Mouse (Mus musculus) embryonic stem cell, embryonic (primary cell): Measurements from ENCODE around the gene Pan2.

Source experiments
- CTCF ChIA-PET, 4 experiments: fragments of 300-600 bp in 2 of 4; fragments of 350-600 bp in 2 of 4; sonication (Branson Sonifier 250); formaldehyde crosslinking; loops; one replicate each; lab custom pipeline; 2022; ENCODE audit warnings: inconsistent platforms in 2 of 4; lab: Charles Lee
- POLR2A ChIA-PET, 4 experiments: fragments of 300-600 bp in 2 of 4; fragments of 350-600 bp in 2 of 4; sonication (Branson Sonifier 250); formaldehyde crosslinking; loops; one replicate each; lab custom pipeline; 2022; ENCODE audit warnings: antibody characterized with exemption in 4 of 4, inconsistent platforms in 1 of 4; lab: Charles Lee

The Pan2 gene

GRCm38 (mm10) chr10:128336597-128336996 lies 33.5 kb downstream of the Pan2 start:
- ChIA-PET POLR2A (interaction anchor here (0.6 to 14.1 kb wide), 28 partner anchors 8 to 302 kb away, joined by 3 to 252 read pairs (median 4); partner anchors contain the start of genes Cnpy2 (in 3 of the 4), Pan2 (in 2 of the 4), Zc3h10 (in 2 of the 4) and Gls2 (in 1 of the 4)), CTCF (interaction anchor here in 2 of 4 experiments (0.8 to 1.2 kb wide), 4 partner anchors 9 to 75 kb away, joined by 3 read pairs; partner anchors contain the start of genes Nabp2 (in 1 of the 2) and Rnf41 (in 1 of the 2))

- ChIA-PET POLR2A (interaction anchor here (0.5 to 14.1 kb wide), 60 partner anchors 9 to 676 kb away, joined by 3 to 252 read pairs (median 4); partner anchors contain the start of genes Cnpy2 (in 3 of the 4), Pa2g4 (in 3 of the 4), Zc3h10 (in 3 of the 4) and Nabp2 (in 2 of the 4)), CTCF (interaction anchor here in 2 of 4 experiments (0.7 to 2.1 kb wide), 8 partner anchors 11 to 74 kb away, joined by 3 to 7 read pairs (median 4); partner anchors contain the start of genes Cnpy2 (in 1 of the 2), Nabp2 (in 1 of the 2) and Rnf41 (in 1 of the 2))
Observed at GRCm38 (mm10) chr10:128337306-128338181, 34.4 kb downstream of the Pan2 start, which contains the start of gene Cs. Gene Cs (plus strand): TSS chr10:128337734.

GRCm38 (mm10) chr10:128338415-128338814 lies 35.3 kb downstream of the Pan2 start:
- ChIA-PET CTCF (interaction anchor here in 2 of 4 experiments (0.7 to 2.1 kb wide), 9 partner anchors 12 to 662 kb away, joined by 3 to 7 read pairs (median 3); partner anchors contain the start of genes Cnpy2 (in 1 of the 2), Nabp2 (in 1 of the 2) and Rnf41 (in 1 of the 2)), POLR2A (interaction anchor here (0.5 to 14.1 kb wide), 51 partner anchors 9 to 676 kb away, joined by 3 to 252 read pairs (median 4); partner anchors contain the start of genes Cnpy2 (in 3 of the 4), Zc3h10 (in 3 of the 4), Nabp2 (in 2 of the 4) and Pa2g4 (in 2 of the 4))

GRCm38 (mm10) chr10:128338948-128339347 lies 35.8 kb downstream of the Pan2 start:
- ChIA-PET POLR2A (interaction anchor here in 2 of 4 experiments (0.6 to 14.1 kb wide), 25 partner anchors 12 to 557 kb away, joined by 3 to 252 read pairs (median 7); partner anchors contain the start of genes Cnpy2 (in 2 of the 2), Nabp2 (in 2 of the 2), Pan2 (in 2 of the 2) and Rnf41 (in 2 of the 2)), CTCF (interaction anchor here in 2 of 4 experiments (0.7 to 2.1 kb wide), 5 partner anchors 17 to 662 kb away, joined by 3 to 7 read pairs (median 6); partner anchors contain the start of gene Cnpy2 (in 1 of the 2))

GRCm38 (mm10) chr10:128340257-128340656 lies 37.1 kb downstream of the Pan2 start:
- POLR2A ChIA-PET, result interaction anchor here in 3 of 4 experiments (0.6 to 14.1 kb wide), 20 partner anchors 10 to 579 kb away, joined by 3 to 252 read pairs (median 4); partner anchors contain the start of genes Cnpy2 (in 2 of the 3), Coq10a (in 2 of the 3), Nabp2 (in 1 of the 3) and Naca (in 1 of the 3)

GRCm38 (mm10) chr10:128343436-128343835 lies 40.3 kb downstream of the Pan2 start:
- CTCF ChIA-PET, result interaction anchor here in 2 of 4 experiments (0.7 kb wide), 3 partner anchors 96 to 293 kb away, joined by 5 to 14 read pairs (median 5); no protein-coding TSS in a partner anchor
- POLR2A ChIA-PET, result interaction anchor here in 3 of 4 experiments (0.8 to 14.1 kb wide), 7 partner anchors 15 to 289 kb away, joined by 3 to 252 read pairs (median 4); partner anchors contain the start of genes Cnpy2 (in 1 of the 3) and Coq10a (in 1 of the 3)

More at GRCm38 (mm10) chr10:128340257-128340656, 37.1 kb downstream of the Pan2 start:
- CTCF ChIA-PET, result interaction anchor here (0.5 to 1.4 kb wide), 13 partner anchors 9 to 259 kb away, joined by 3 to 8 read pairs (median 3); partner anchors contain the start of gene Stat2 (in 1 of the 4)

GRCm38 (mm10) chr10:128344568-128345275 lies 41.6 kb downstream of the Pan2 start:
- ChIA-PET CTCF (interaction anchor here (0.5 to 1.7 kb wide), 26 partner anchors 10 to 818 kb away, joined by 3 to 14 read pairs (median 4); partner anchors contain the start of genes Cnpy2 (in 1 of the 4), Coq10a (in 1 of the 4) and Myl6 (in 1 of the 4)), POLR2A (interaction anchor here (0.6 to 14.1 kb wide), 38 partner anchors 9 to 716 kb away, joined by 3 to 252 read pairs (median 5); partner anchors contain the start of genes Cnpy2 (in 3 of the 4), Coq10a (in 2 of the 4), Pan2 (in 2 of the 4) and Rnf41 (in 2 of the 4))

GRCm38 (mm10) chr10:128347541-128347940 lies 44.4 kb downstream of the Pan2 start:
- CTCF ChIA-PET, result interaction anchor here in 3 of 4 experiments (0.6 to 2.2 kb wide), 4 partner anchors 11 to 15 kb away, joined by 3 to 9 read pairs (median 4); no protein-coding TSS in a partner anchor
- POLR2A ChIA-PET, result interaction anchor here in 3 of 4 experiments (0.6 to 2.7 kb wide), 13 partner anchors 10 to 136 kb away, joined by 3 to 9 read pairs (median 3); partner anchors contain the start of genes Cs (in 2 of the 3), Cnpy2 (in 1 of the 3), Coq10a (in 1 of the 3) and Nabp2 (in 1 of the 3)

- POLR2A ChIA-PET, result interaction anchor here in 3 of 4 experiments (0.6 to 4.3 kb wide), 34 partner anchors 8 to 406 kb away, joined by 3 to 36 read pairs (median 4); partner anchors contain the start of genes Coq10a (in 3 of the 3), Cnpy2 (in 2 of the 3), Nabp2 (in 2 of the 3) and Rnf41 (in 2 of the 3)
- CTCF ChIA-PET, result interaction anchor here (0.5 to 3.0 kb wide), 72 partner anchors 8 to 304 kb away, joined by 3 to 38 read pairs (median 4); partner anchors contain the start of genes Coq10a (in 4 of the 4), Nabp2 (in 2 of the 4), Pan2 (in 2 of the 4) and Rnf41 (in 2 of the 4)
Observed at GRCm38 (mm10) chr10:128358796-128359195, 55.7 kb downstream of the Pan2 start.

GRCm38 (mm10) chr10:128359226-128359625 lies 56.1 kb downstream of the Pan2 start:
- CTCF ChIA-PET, result interaction anchor here (0.5 to 3.0 kb wide), 64 partner anchors 7 to 304 kb away, joined by 3 to 38 read pairs (median 4); partner anchors contain the start of genes Coq10a (in 4 of the 4), Myl6b (in 2 of the 4), Nabp2 (in 2 of the 4) and Pan2 (in 2 of the 4)
- POLR2A ChIA-PET, result interaction anchor here in 3 of 4 experiments (0.7 to 4.3 kb wide), 27 partner anchors 9 to 406 kb away, joined by 3 to 36 read pairs (median 4); partner anchors contain the start of genes Coq10a (in 3 of the 3), Cnpy2 (in 2 of the 3), Ankrd52 (in 1 of the 3) and Cs (in 1 of the 3)

- POLR2A ChIA-PET, result interaction anchor here (0.6 to 2.9 kb wide), 20 partner anchors 8 to 186 kb away, joined by 3 to 13 read pairs (median 4); partner anchors contain the start of genes Cnpy2 (in 2 of the 4), Ankrd52 (in 1 of the 4), Cs (in 1 of the 4) and Myl6 (in 1 of the 4)
- CTCF ChIA-PET, result interaction anchor here (0.6 to 1.5 kb wide), 15 partner anchors 9 to 535 kb away, joined by 3 to 8 read pairs (median 4); partner anchors contain the start of genes Cs (in 1 of the 4), Nabp2 (in 1 of the 4), Pa2g4 (in 1 of the 4) and Rnf41 (in 1 of the 4)
Observed at GRCm38 (mm10) chr10:128361836-128362235, 58.7 kb downstream of the Pan2 start.

GRCm38 (mm10) chr10:128362568-128362967 lies 59.4 kb downstream of the Pan2 start:
- ChIA-PET POLR2A (interaction anchor here in 3 of 4 experiments (0.6 to 2.9 kb wide), 16 partner anchors 10 to 185 kb away, joined by 3 to 13 read pairs (median 4); partner anchors contain the start of genes Ankrd52 (in 1 of the 3), Cnpy2 (in 1 of the 3), Pan2 (in 1 of the 3) and Zc3h10 (in 1 of the 3)), CTCF (interaction anchor here (0.6 to 1.5 kb wide), 19 partner anchors 8 to 534 kb away, joined by 3 to 13 read pairs (median 3); partner anchors contain the start of genes Cs (in 1 of the 4), Nabp2 (in 1 of the 4), Pa2g4 (in 1 of the 4) and Rnf41 (in 1 of the 4))

- POLR2A ChIA-PET, result interaction anchor here (0.5 to 7.1 kb wide), 55 partner anchors 9 to 1069 kb away, joined by 3 to 42 read pairs (median 6); partner anchors contain the start of genes Cnpy2 (in 3 of the 4), Nabp2 (in 3 of the 4), Pan2 (in 3 of the 4) and Rnf41 (in 3 of the 4)
- CTCF ChIA-PET, result interaction anchor here (0.5 to 4.6 kb wide), 12 partner anchors 8 to 1141 kb away, joined by 3 to 38 read pairs (median 4); partner anchors contain the start of gene Ankrd52 (in 1 of the 4)
Observed at GRCm38 (mm10) chr10:128367899-128368401, 64.8 kb downstream of the Pan2 start.
